8 mouse cellular contexts compared by ENCODE assay signal in genomic region chr5:41888834-41889233, GRCm38 (mm10). TPM values are rescaled to one million over a fixed set of nuclear protein-coding genes. Genes with fewer than 3 reads are reported as not detected.
DNase-seq lines count a peak whose midpoint lies in the region; ATAC-seq lines count a peak whose summit lies in the region.

No protein-coding gene starts in this region.

- peak; percentile 33 for DNase-seq in embryo, embryonic 11 days
- DNase-seq in embryo, embryonic 9.5 days (ENCODE audit: extremely low spot score) = no peak
- peak; percentile 60 for DNase-seq in 3T3-L1 (ENCODE audit: low read depth, low spot score)
- peak; percentile 45 for DNase-seq in cerebellum, adult 9-11 months
- DNase-seq in left cerebral cortex, postnatal 25 days (ENCODE audit: low spot score in 2 of 2) = peak; percentile 57 to 71
- DNase-seq in thymus, postnatal 14 days = no peak
- no peak for DNase-seq in gastrocnemius, postnatal 25 days

- intact Hi-C loops in left cerebral cortex, postnatal 25 days (cut with DNase I) = loop anchor here (1.0 to 10.0 kb wide), 6 partner anchors 83 to 1736 kb away; no protein-coding TSS in a partner anchor

- no peak for ATAC-seq in erythroblast, adult 5-6 weeks (replicated peaks; ENCODE audit: low FRiP score, poor library complexity, severe bottlenecking)

RNA-seq across cellular contexts. Expression of gene Bod1l, which starts 44.7 kb away (rescaled TPM):
- 10 to 100 TPM; 37.5 to 40.0 TPM for total RNA-seq in left cerebral cortex, postnatal 25 days (2021)
- 10 to 100 TPM; 13.0 to 14.0 TPM for total RNA-seq in gastrocnemius, postnatal 25 days (2021)
- total RNA-seq in erythroblast, adult 5-6 weeks (2015; ENCODE audit: low replicate concordance) = 11.9 and 15.0 TPM in 2 replicates
- 17.4 and 20.9 TPM in 2 replicates for total RNA-seq in erythroblast, adult 5-6 weeks (2017; ENCODE audit: low replicate concordance)

Comparison
In these comparisons a context has a peak if more than half of its experiments do, and no peak if none do; other contexts are left out.
1. DNase-seq: peak in embryo, embryonic 11 days (single experiment), 3T3-L1 (single experiment), cerebellum, adult 9-11 months (single experiment) and left cerebral cortex, postnatal 25 days (2 of 2); none in embryo, embryonic 9.5 days (single experiment), thymus, postnatal 14 days (single experiment) and gastrocnemius, postnatal 25 days (single experiment).